Mouse (Mus musculus) gastrocnemius, postnatal 10 days (tissue): ENCODE data around the gene Zfp433. TPM values are rescaled to one million over a fixed set of nuclear protein-coding genes. Genes with fewer than 3 reads are reported as not detected.
"Not testable (repeated sequence)": the region's sequence is repeated elsewhere in the genome, so short reads cannot be mapped to it uniquely, and the experiment has no call there.

Experiments used
- DNase-seq: peaks from one replicate; pipeline ENCODE4 v3.0.0; 2021; ENCODE audit warnings: mixed read lengths
- long read RNA-seq, 2 experiments: library from polyadenylated mRNA; stranded (forward); transcript quantifications; one replicate each; pipeline ENCODE4 v2.0.0; 2021
- total RNA-seq, 2 experiments: library from RNA; stranded (reverse); gene quantifications; 2 replicates each; pipeline ENCODE4 v1.2.3; 2021

The Zfp433 gene
- 1 to 10 TPM; 5.0 to 7.7 TPM for total RNA-seq
- long read RNA-seq, experiment 1, partial matches to known transcripts = 0 of 4 reads
- long read RNA-seq, experiment 1, other reads (novel, unspliced or antisense) = 1 of 4 reads
- long read RNA-seq, experiment 2, partial matches to known transcripts = 0 of 4 reads
- long read RNA-seq, experiment 2, other reads (novel, unspliced or antisense) = 1 of 4 reads

DNA sequence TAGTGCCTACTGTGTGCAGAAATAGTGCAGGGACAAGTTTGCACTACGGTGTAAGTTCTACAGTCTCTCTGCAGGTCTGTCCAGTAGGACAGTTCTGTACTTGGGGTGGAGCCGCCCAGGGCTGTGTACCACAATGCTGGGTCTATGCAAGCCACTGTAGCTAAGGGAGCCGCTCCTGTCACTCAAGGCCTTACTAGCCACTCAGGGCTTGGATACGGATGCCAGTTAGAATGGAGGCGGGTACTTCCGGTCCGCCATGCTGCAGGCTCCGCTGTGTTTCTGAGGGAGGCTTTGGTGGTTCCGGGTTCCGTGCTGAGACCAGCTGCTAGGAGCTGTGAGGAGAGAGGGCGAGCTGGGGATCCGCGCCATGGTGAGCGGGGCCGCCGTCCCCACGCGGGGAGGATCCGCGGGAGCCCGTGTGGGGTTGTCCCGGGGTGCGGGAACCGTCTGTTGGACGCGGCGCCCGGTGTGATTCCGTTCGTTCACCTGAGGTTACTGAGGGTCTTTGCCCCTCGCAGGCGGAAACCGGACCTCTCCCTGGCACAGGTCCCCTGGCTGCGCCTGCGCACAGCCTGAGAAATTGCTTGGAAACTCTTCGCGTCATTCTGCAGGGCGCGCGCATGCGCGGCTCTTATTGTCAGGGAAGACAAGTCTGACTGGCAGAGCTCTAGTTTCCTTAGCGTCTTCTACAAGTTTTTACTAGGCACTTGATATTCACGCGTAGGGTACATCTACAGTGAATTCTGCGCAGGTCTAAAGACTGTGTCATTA, at the start of gene Zfp433:
TSS of gene Zfp433 (plus strand) at position 295 of the 771 bp plus-strand sequence.
- not testable (repeated sequence) for DNase-seq

DNA sequence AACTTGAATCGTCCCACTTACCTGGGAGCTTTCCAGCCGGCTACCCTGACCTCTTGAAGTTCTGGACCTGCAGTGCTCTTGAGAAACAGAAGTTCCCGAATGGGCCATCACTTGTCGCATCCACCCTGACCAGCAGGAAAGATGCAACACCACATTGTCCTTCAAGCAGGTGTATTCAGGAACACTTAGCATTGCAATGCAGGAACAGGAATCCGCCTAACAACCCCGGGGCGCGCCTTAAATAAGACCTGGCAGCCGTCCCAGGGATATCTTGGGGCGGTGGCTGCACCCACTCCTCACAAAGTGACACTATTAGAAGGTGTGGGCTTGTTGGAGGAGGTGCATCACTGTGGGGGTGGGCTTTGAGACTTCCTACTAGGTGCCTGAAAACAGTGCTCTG, 49.4 kb upstream of the Zfp433 start:
- no peak for DNase-seq

DNA sequence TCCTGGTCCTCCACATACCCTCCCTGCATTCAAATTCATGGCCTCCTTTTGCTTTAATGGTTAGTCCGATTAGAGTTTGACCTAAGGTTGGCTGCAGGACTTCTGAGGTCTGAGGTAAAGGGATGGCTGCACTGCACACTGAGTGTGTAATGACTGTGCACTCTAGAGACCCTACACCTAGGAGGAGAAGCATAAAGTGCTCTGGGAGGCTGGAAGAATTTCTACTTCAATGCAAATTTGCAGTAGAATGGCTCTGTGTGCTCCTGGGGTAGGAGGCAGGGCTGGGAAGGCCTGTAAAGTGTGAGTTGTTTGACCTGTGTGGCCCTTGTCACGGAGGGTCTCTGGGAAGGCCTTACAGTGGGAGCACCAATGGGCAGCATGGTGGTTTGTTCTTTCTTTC, 48.5 kb upstream of the Zfp433 start:
- DNase-seq = no peak

DNA sequence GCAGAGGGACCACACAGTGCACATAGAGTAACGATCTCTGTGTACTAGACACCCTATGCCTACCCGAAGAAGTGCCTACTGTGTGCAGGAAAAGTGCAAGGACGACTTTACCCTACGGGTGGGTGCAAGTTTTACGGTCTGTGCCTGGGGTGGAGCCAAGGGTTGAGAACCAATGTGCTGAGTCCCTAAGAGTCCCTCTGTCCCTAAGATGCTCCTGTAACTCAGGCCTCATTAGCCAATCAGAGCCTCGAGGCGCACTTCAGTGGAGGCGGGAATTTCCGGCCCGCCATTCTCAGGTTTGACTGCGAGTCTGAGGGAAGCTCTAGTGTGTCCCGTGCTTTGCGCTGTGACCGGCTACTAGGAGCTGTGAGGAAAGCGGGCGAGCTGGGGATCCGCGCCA, 17.5 kb upstream of the Zfp433 start:
- not testable (repeated sequence) for DNase-seq

DNA sequence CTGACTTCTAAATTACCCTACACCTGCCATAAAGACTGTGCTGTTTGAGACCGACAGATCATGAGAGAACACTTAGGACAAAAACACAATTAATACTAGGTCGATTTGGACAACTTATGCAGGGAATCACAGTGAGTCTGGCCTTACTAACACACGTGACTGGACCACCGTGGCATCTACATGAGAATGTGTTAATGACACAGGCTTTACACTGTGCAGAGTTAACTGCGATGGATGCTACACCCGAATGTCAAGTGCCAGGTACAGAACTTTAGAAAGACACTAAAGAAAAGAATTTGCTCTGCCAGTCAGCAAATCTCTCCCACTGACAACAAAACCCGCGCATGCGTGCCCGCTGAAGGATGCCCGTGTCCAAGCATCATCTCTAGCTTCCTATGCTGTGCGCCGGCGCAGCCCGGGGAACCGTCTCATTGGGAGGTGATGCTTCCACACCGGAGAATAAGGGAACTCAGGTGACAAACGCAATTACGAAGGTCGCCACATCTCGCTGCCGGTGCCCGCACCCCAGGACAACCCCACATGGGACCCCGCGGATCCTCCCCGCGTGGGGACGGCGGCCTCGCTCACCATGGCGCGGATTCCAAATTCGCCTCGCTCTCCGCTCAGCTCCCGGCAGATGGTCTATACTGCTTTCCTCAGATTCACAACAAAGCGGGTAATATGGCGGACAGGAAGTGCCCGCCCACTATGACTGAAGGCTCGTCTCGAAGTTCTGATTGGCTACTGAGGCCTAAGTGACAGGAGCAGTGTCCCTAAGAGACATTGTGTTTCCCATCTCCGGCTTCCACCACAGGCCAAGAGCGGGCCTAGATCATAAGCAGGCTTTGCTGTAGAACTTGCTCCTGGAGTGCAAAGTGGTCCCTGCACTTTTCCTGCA, 66.1 kb downstream of the Zfp433 start, which contains the start of gene Gm3055:
TSS of gene Gm3055 (minus strand) at position 656 of the 898 bp plus-strand sequence.
- DNase-seq = not testable (repeated sequence)

DNA sequence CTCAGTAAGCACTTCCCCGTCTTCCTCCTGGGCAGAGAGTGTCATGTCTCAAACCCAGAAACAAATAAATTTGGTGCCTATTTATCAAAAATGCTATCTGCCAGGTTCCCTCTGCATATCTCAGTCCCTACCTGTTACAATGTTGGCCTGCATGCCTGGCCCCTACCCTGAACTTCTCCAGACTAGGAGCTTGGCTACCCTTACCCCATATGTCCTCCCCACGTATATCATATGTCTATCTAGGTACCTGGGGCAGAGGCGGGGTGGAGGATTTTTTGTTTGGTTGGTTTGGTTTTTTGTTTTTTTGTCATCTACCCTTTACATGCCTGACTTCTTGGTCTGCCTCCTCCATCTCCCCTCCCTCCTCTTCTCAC, 66.8 kb downstream of the Zfp433 start:
- not testable (repeated sequence) for DNase-seq

Other genes with a start within 250 kb of the Zfp433 start
- gene Nfic, start 249.2 kb upstream of the Zfp433 start, total RNA-seq = 100 to 1,000 TPM; 329 to 332 TPM
- gene Celf5, start 222.1 kb upstream of the Zfp433 start, total RNA-seq = under 1 TPM; 0.38 to 0.99 TPM
- gene Ncln, start 208.4 kb upstream of the Zfp433 start, total RNA-seq = 10 to 100 TPM; 45.9 to 48.2 TPM
- gene S1pr4, start 204.7 kb upstream of the Zfp433 start, total RNA-seq = under 1 TPM; 0.56 to 0.61 TPM
- under 1 TPM; 0.47 to 0.77 TPM for gene Gna15, start 180.6 kb upstream of the Zfp433 start, total RNA-seq
- 10 to 100 TPM; 40.6 to 44.8 TPM for gene Gna11, start 159.6 kb upstream of the Zfp433 start, total RNA-seq
- 100 to 1,000 TPM; 614 to 667 TPM for gene Aes, start 145.3 kb upstream of the Zfp433 start, total RNA-seq
- gene Tle2, start 130.3 kb upstream of the Zfp433 start, total RNA-seq = 1 to 10 TPM; 4.4 to 9.4 TPM
- gene Tle6, start 103.8 kb upstream of the Zfp433 start, total RNA-seq = 1 to 10 TPM; 2.2 to 3.1 TPM
- gene BC025920, start 98.6 kb upstream of the Zfp433 start, total RNA-seq = 1 to 10 TPM; 1.6 to 1.8 TPM
- 1 to 10 TPM; 7.3 to 9.7 TPM for gene Sirt6, start 77.0 kb upstream of the Zfp433 start, total RNA-seq
- 10 to 100 TPM; 13.0 to 18.4 TPM for gene Ankrd24, start 76.3 kb upstream of the Zfp433 start, total RNA-seq
- gene Gm10778, start 55.8 kb upstream of the Zfp433 start, total RNA-seq = 1 to 10 TPM; 1.7 to 2.2 TPM
- gene Gm3055, start 66.3 kb downstream of the Zfp433 start, total RNA-seq = 1 to 10 TPM; 2.3 to 3.1 TPM
- 1 to 10 TPM in 1 of 2 experiments, under 1 TPM in 1; 0.94 to 1.1 TPM for gene Gm4767, start 107.4 kb downstream of the Zfp433 start, total RNA-seq
- 1 to 10 TPM; 2.3 to 3.2 TPM for gene Gm32687, start 159.1 kb downstream of the Zfp433 start, total RNA-seq
- gene Zfp781, start 225.7 kb downstream of the Zfp433 start, total RNA-seq = 1 to 10 TPM; 1.0 to 1.3 TPM